Mouse (Mus musculus) bone marrow, adult 2 months (tissue): ENCODE results near the gene Ncapd3. TPM values are rescaled to one million over a fixed set of nuclear protein-coding genes. Genes with fewer than 3 reads are reported as not detected.

ENCODE experiments used
- H3K27ac ChIP-seq: fragments of 200-500 bp; 2 replicates; pipeline ENCODE4 v1.5.1; 2012; ENCODE audit warnings: low read depth, mild to moderate bottlenecking, control low read depth, inconsistent platforms, low read length; ENCODE audit not compliant: control insufficient read depth, poor library complexity, insufficient read depth
- H3K4me1 ChIP-seq: fragments of 200-500 bp; 2 replicates; pipeline ENCODE4 v1.6.1; 2011; ENCODE audit warnings: low read length; ENCODE audit not compliant: control insufficient read depth, insufficient read depth
- H3K4me3 ChIP-seq: fragments of 200-500 bp; replicated peaks from 2 replicates; pipeline ENCODE3; 2011; ENCODE audit warnings: mild to moderate bottlenecking, low read depth, low read length, control low read depth; ENCODE audit not compliant: control insufficient read depth
- CTCF ChIP-seq: fragments of 200-500 bp; IDR thresholded peaks from 2 replicates; pipeline ENCODE4 v1.5.1; 2011; ENCODE audit warnings: low read length, control low read depth; ENCODE audit not compliant: control insufficient read depth, insufficient read depth
- POLR2A ChIP-seq: fragments of 200-500 bp; IDR thresholded peaks from 2 replicates; pipeline ENCODE4 v1.6.1; 2011; ENCODE audit warnings: low read depth, mild to moderate bottlenecking, control low read depth, low read length, borderline replicate concordance; ENCODE audit not compliant: control insufficient read depth
- WGBS: fragments of 180-500 bp; shearing (Covaris S2); methylation state at CpG from one replicate; pipeline ENCODE4 v1.1.7; 2018; 5-methylcytosine and 5-hydroxymethylcytosine counted together
- polyA plus RNA-seq: library from polyadenylated mRNA; stranded (reverse); fragments of >200 nt; gene quantifications from 2 replicates; pipeline ENCODE4 v1.2.4, GENCODE M21; 2011; ENCODE audit warnings: low replicate concordance; ENCODE audit not compliant: missing spikeins, insufficient read depth, insufficient read length

Ncapd3 gene
- polyA plus RNA-seq, 1 experiment: 25.6 TPM

GRCm38 (mm10) chr9:27122963-27123362 is 93.0 kb downstream of the Ncapd3 start:
- TF ChIP-seq CTCF (no peak), POLR2A (no peak)
- no peaks in the 10 kb centered on the region for H3K4me1 ChIP-seq
- no peak overlapping the region for H3K27ac ChIP-seq
- no peak overlapping the region for H3K4me3 ChIP-seq
- 80% methylated on average over 4 of the region's 4 CpGs for WGBS

- TF ChIP-seq POLR2A: no peak
- no peak for TF ChIP-seq CTCF
- 82% methylated on average over 2 of the region's 2 CpGs for WGBS
- Histone ChIP-seq H3K4me3 (no peak overlapping the region), H3K27ac (no peak overlapping the region), H3K4me1 (no peaks in the 10 kb centered on the region)
Observed at GRCm38 (mm10) chr9:27123947-27124346, 94.0 kb downstream of the Ncapd3 start.

DNA sequence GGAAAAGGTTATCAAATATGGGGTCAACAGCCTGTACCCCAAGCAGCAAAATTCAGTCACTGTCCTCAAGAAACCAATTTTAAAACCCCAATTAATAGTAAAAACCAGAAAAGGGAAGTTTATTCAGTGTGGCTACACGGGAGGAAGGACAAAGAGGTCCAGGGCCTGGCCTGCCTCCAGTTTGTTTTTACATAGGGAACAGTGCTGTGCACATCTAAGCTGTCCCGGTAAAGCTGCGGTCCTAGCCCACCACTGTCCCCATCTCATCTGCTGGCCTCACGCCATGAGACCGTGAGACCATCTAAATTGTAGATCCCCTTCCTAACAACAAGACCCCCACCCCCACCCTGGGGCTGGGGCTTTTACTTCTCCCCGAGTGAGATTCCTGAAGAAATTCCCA is 95.5 kb downstream of the Ncapd3 start:
- Histone ChIP-seq H3K27ac (no peak overlapping the region), H3K4me1 (no peaks in the 10 kb centered on the region), H3K4me3 (no peak overlapping the region)
- TF ChIP-seq CTCF (no peak), POLR2A (no peak)
- 9% methylated on average over 6 of the region's 6 CpGs for WGBS

DNA sequence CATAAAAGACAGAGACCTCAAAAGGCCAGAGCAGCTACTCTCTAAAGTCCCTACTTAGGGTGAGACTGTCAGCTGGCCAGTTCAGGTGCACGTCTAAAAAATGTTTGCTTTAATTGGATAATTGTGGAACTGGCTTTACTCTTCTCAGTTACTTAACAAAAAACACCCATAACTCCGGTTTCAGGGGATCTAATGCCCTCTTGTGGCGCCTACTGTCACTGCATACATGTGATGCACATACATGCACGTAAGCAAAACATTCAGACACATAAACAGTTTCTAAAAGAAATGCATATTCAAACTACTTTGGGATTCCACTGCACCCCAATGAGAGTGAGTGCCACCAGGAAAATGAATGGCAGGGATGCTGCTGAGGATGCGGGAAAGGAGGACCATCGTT is 96.6 kb downstream of the Ncapd3 start:
- TF ChIP-seq CTCF (no peak), POLR2A (no peak)
- H3K27ac ChIP-seq: no peak overlapping the region
- no peak overlapping the region for H3K4me3 ChIP-seq
- 79% methylated on average over 6 of the region's 6 CpGs for WGBS
- no peaks in the 10 kb centered on the region for H3K4me1 ChIP-seq

GRCm38 (mm10) chr9:27128629-27129028 is 98.7 kb downstream of the Ncapd3 start:
- Histone ChIP-seq H3K27ac (no peak overlapping the region), H3K4me3 (no peak overlapping the region), H3K4me1 (no peaks in the 10 kb centered on the region)
- 45% methylated on average over 4 of the region's 4 CpGs for WGBS
- TF ChIP-seq CTCF: no peak
- TF ChIP-seq POLR2A: no peak

GRCm38 (mm10) chr9:27134410-27134809 is 104.4 kb downstream of the Ncapd3 start:
- 35% methylated on average over 1 of the region's 1 CpGs for WGBS
- H3K27ac ChIP-seq: no peak overlapping the region
- TF ChIP-seq CTCF (no peak), POLR2A (no peak)
- no peaks in the 10 kb centered on the region for H3K4me1 ChIP-seq
- no peak overlapping the region for H3K4me3 ChIP-seq

- 87% methylated on average over 7 of the region's 7 CpGs for WGBS
Observed at GRCm38 (mm10) chr9:27135372-27135771, 105.4 kb downstream of the Ncapd3 start.

GRCm38 (mm10) chr9:27136651-27137050 is 106.7 kb downstream of the Ncapd3 start:
- Histone ChIP-seq H3K4me1 (no peaks in the 10 kb centered on the region), H3K27ac (no peak overlapping the region), H3K4me3 (no peak overlapping the region)
- WGBS: 82% methylated on average over 8 of the region's 8 CpGs
- TF ChIP-seq CTCF: no peak
- no peak for TF ChIP-seq POLR2A

More at GRCm38 (mm10) chr9:27135372-27135771, 105.4 kb downstream of the Ncapd3 start:
- no peak for TF ChIP-seq CTCF
- TF ChIP-seq POLR2A: no peak
- no peak overlapping the region for H3K4me3 ChIP-seq
- H3K27ac ChIP-seq: no peak overlapping the region
- H3K4me1 ChIP-seq: no peaks in the 10 kb centered on the region

DNA sequence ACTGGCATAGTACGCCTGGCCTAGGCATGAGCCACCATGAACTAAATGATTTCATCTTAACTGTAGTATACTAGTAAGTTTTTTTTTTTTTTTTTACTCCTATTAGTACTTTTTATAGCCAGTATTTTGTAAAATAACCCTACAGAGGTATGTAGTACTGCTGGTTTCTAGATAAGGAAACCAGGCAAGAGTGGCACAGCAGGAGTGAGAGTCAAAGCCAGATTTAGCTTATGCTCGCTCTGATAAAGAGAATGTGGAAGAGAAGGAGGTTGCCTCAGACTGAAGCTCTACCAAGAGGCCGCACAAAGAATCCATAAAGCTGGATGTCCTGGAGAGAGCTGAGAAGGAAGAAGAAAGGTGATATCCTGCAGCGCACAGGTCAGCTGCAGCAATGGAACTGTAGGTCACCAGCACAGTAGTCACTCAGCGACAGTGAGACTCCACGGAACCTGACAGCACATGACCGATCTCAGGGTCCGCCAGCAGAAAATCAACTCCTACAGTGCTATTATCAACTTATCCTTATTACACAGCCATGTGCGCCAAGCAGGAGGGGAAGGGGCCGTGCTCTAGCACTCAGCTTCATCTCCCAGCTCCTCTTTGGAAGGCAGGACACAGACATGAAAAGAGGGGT is 110.6 kb downstream of the Ncapd3 start:
- H3K4me1 ChIP-seq: no peaks in the 10 kb centered on the region
- WGBS: 89% methylated on average over 10 of the region's 10 CpGs
- no peak overlapping the region for H3K27ac ChIP-seq
- TF ChIP-seq POLR2A (no peak), CTCF (no peak)
- no peak overlapping the region for H3K4me3 ChIP-seq
